Mouse (Mus musculus): Measurements from ENCODE around the gene Itpk1. TPM values are rescaled to one million over a fixed set of nuclear protein-coding genes. Genes with fewer than 3 reads are reported as not detected.

Gene Itpk1
- polyA plus RNA-seq, 1 experiment from 2014 or later, result 15.9 TPM

DNA sequence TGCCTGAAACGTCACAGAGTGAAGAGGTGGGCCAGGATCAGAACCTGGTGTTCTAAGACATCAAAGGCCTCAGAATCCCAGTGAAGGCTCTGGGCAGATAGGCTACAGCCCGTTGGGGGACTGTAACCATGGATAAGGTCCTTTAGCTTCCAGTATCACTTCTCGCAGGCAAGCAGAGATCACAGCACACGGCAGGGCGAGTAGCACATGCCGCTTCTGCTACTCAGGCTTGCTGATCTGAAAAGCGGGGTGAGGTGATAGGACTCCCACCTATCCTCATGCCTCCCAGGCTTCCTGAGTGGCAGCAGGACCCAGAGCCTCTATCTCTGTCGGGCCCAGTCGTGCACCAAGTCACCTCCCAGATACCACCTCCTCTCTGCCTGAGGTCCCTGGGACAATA, 133.1 kb downstream of the Itpk1 start:
- no peak overlapping the region for H3K9ac ChIP-seq (replicated peaks; ENCODE audit: low read depth, low read length)
- H3K4me2 ChIP-seq (replicated peaks; ENCODE audit: low read depth, low read length), result no peak overlapping the region
- no peak for ATAC-seq (ENCODE audit: insufficient number of reproducible peaks, insufficient read depth, low FRiP score, low read depth)
- H3K9me3 ChIP-seq (ENCODE audit: control insufficient read depth, low read depth, low read length), result no peaks in the 10 kb centered on the region
- H3K4me1 ChIP-seq (ENCODE audit: control insufficient read depth, insufficient read depth, low read length), result no peaks in the 10 kb centered on the region
- H3K4me3 ChIP-seq (ENCODE audit: low read depth, low read length), result no peak overlapping the region
- no peaks in the 10 kb centered on the region for H3K27me3 ChIP-seq (ENCODE audit: control insufficient read depth, insufficient read depth, low read length)
- WGBS, result 82% methylated on average over 9 of the region's 9 CpGs
- peaks cover 3% of the 10 kb centered on the region; the same call in 1 of the 2 replicates for H3K36me3 ChIP-seq (ENCODE audit: control insufficient read depth, insufficient read depth, low read length)
- H3K27ac ChIP-seq (ENCODE audit: low read length), result no peak overlapping the region

- Histone ChIP-seq H3K36me3 (ENCODE audit: control insufficient read depth, insufficient read depth, low read length) (peaks cover 3% of the 10 kb centered on the region; the same call in 1 of the 2 replicates), H3K27me3 (ENCODE audit: control insufficient read depth, insufficient read depth, low read length) (no peaks in the 10 kb centered on the region), H3K4me1 (ENCODE audit: control insufficient read depth, insufficient read depth, low read length) (no peaks in the 10 kb centered on the region), H3K9me3 (ENCODE audit: control insufficient read depth, low read depth, low read length) (no peaks in the 10 kb centered on the region), H3K4me3 (ENCODE audit: low read depth, low read length) (no peak overlapping the region), H3K9ac (replicated peaks; ENCODE audit: low read depth, low read length) (no peak overlapping the region), H3K27ac (ENCODE audit: low read length) (no peak overlapping the region), H3K4me2 (replicated peaks; ENCODE audit: low read depth, low read length) (no peak overlapping the region)
- no peak for ATAC-seq (ENCODE audit: insufficient number of reproducible peaks, insufficient read depth, low FRiP score, low read depth)
- WGBS, result 77% methylated on average over 5 of the region's 5 CpGs
These were observed 134.0 kb downstream of the Itpk1 start for GRCm38 (mm10) chr12:102570734-102571133.

- H3K4me1 ChIP-seq (ENCODE audit: control insufficient read depth, insufficient read depth, low read length), result no peaks in the 10 kb centered on the region
- H3K27me3 ChIP-seq (ENCODE audit: control insufficient read depth, insufficient read depth, low read length), result no peaks in the 10 kb centered on the region
- H3K4me2 ChIP-seq (replicated peaks; ENCODE audit: low read depth, low read length), result no peak overlapping the region
- no peak overlapping the region for H3K27ac ChIP-seq (ENCODE audit: low read length)
- no peak overlapping the region for H3K4me3 ChIP-seq (ENCODE audit: low read depth, low read length)
- H3K9ac ChIP-seq (replicated peaks; ENCODE audit: low read depth, low read length), result no peak overlapping the region
- ATAC-seq (ENCODE audit: insufficient number of reproducible peaks, insufficient read depth, low FRiP score, low read depth), result no peak
- peaks cover 3% of the 10 kb centered on the region; the same call in 1 of the 2 replicates for H3K36me3 ChIP-seq (ENCODE audit: control insufficient read depth, insufficient read depth, low read length)
- 87% methylated on average over 13 of the region's 13 CpGs for WGBS
- H3K9me3 ChIP-seq (ENCODE audit: control insufficient read depth, low read depth, low read length), result no peaks in the 10 kb centered on the region
These were observed 134.6 kb downstream of the Itpk1 start for GRCm38 (mm10) chr12:102570111-102570510.

DNA sequence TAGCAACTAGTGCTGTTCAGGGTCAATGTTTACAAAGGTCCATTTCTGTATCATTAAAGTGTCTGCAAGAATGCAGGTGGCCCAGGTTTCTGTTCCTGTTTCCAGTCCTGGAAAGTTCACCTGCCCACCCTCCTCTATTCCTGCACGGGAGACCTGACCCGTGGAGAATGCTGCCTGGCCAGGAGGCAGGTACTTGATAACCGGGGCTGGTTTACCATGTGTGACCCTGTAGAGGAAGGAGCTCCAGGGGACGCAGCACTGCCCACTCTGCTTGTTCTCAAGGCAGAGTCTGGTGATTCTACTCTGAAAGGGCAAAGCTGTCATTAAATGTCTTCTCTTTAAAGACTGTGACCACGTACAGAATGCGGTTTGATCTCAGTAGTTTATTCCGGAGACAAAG, 136.5 kb downstream of the Itpk1 start:
- Histone ChIP-seq H3K9ac (replicated peaks; ENCODE audit: low read depth, low read length) (no peak overlapping the region), H3K4me2 (replicated peaks; ENCODE audit: low read depth, low read length) (no peak overlapping the region), H3K9me3 (ENCODE audit: control insufficient read depth, low read depth, low read length) (no peaks in the 10 kb centered on the region), H3K27ac (ENCODE audit: low read length) (no peak overlapping the region), H3K27me3 (ENCODE audit: control insufficient read depth, insufficient read depth, low read length) (no peaks in the 10 kb centered on the region), H3K4me1 (ENCODE audit: control insufficient read depth, insufficient read depth, low read length) (no peaks in the 10 kb centered on the region), H3K36me3 (ENCODE audit: control insufficient read depth, insufficient read depth, low read length) (peaks cover 3% of the 10 kb centered on the region; the same call in 1 of the 2 replicates), H3K4me3 (ENCODE audit: low read depth, low read length) (no peak overlapping the region)
- 72% methylated on average over 7 of the region's 7 CpGs for WGBS
- ATAC-seq (ENCODE audit: insufficient number of reproducible peaks, insufficient read depth, low FRiP score, low read depth), result no peak

GRCm38 (mm10) chr12:102566951-102567350, 137.8 kb downstream of the Itpk1 start:
- ATAC-seq (ENCODE audit: insufficient number of reproducible peaks, insufficient read depth, low FRiP score, low read depth), result no peak
- H3K27ac ChIP-seq (ENCODE audit: low read length), result no peak overlapping the region
- 66% methylated on average over 2 of the region's 2 CpGs for WGBS

DNA sequence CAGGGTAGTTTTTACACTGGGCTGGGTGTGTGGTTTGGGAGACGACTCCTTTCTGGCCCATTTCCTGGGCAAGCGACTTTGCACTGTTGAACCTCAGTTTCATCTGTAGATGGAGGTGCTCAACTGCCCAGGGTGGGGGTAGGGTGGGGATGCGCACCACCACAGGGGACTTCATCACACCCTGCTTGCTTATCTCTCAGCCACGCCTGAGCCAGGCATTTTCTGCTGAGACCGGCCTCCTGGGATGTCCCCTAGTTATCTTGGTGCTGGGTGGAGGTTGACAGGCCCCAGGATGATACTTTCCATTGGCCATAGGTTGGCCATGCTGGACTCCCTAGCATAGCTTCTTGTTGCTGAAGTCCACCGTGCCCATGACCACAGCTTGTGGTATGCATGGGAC, 139.6 kb downstream of the Itpk1 start:
- no peak overlapping the region for H3K4me2 ChIP-seq (replicated peaks; ENCODE audit: low read depth, low read length)
- no peak overlapping the region for H3K27ac ChIP-seq (ENCODE audit: low read length)
- 72% methylated on average over 6 of the region's 6 CpGs for WGBS
- H3K4me3 ChIP-seq (ENCODE audit: low read depth, low read length), result no peak overlapping the region
- H3K36me3 ChIP-seq (ENCODE audit: control insufficient read depth, insufficient read depth, low read length), result no peaks in the 10 kb centered on the region
- H3K27me3 ChIP-seq (ENCODE audit: control insufficient read depth, insufficient read depth, low read length), result no peaks in the 10 kb centered on the region
- no peak overlapping the region for H3K9ac ChIP-seq (replicated peaks; ENCODE audit: low read depth, low read length)
- no peaks in the 10 kb centered on the region for H3K9me3 ChIP-seq (ENCODE audit: control insufficient read depth, low read depth, low read length)
- H3K4me1 ChIP-seq (ENCODE audit: control insufficient read depth, insufficient read depth, low read length), result no peaks in the 10 kb centered on the region
- no peak for ATAC-seq (ENCODE audit: insufficient number of reproducible peaks, insufficient read depth, low FRiP score, low read depth)

More at GRCm38 (mm10) chr12:102566951-102567350, 137.8 kb downstream of the Itpk1 start:
- Histone ChIP-seq H3K4me1 (ENCODE audit: control insufficient read depth, insufficient read depth, low read length) (no peaks in the 10 kb centered on the region), H3K27me3 (ENCODE audit: control insufficient read depth, insufficient read depth, low read length) (no peaks in the 10 kb centered on the region), H3K4me3 (ENCODE audit: low read depth, low read length) (no peak overlapping the region), H3K4me2 (replicated peaks; ENCODE audit: low read depth, low read length) (no peak overlapping the region), H3K9me3 (ENCODE audit: control insufficient read depth, low read depth, low read length) (no peaks in the 10 kb centered on the region), H3K36me3 (ENCODE audit: control insufficient read depth, insufficient read depth, low read length) (peaks cover 3% of the 10 kb centered on the region; the same call in 1 of the 2 replicates), H3K9ac (replicated peaks; ENCODE audit: low read depth, low read length) (no peak overlapping the region)

GRCm38 (mm10) chr12:102557372-102557771, 147.4 kb downstream of the Itpk1 start:
- H3K4me2 ChIP-seq (replicated peaks; ENCODE audit: low read depth, low read length), result no peak overlapping the region
- no peak overlapping the region for H3K4me3 ChIP-seq (ENCODE audit: low read depth, low read length)
- 0 out of 2 replicates have a peak, but pooled peaks cover 3% of the 10 kb centered on the region for H3K4me1 ChIP-seq (ENCODE audit: control insufficient read depth, insufficient read depth, low read length)
- no peaks in the 10 kb centered on the region for H3K36me3 ChIP-seq (ENCODE audit: control insufficient read depth, insufficient read depth, low read length)
- H3K9me3 ChIP-seq (ENCODE audit: control insufficient read depth, low read depth, low read length), result no peaks in the 10 kb centered on the region
- H3K9ac ChIP-seq (replicated peaks; ENCODE audit: low read depth, low read length), result no peak overlapping the region
- WGBS, result 81% methylated on average over 5 of the region's 5 CpGs
- ATAC-seq (ENCODE audit: insufficient number of reproducible peaks, insufficient read depth, low FRiP score, low read depth), result no peak
- H3K27me3 ChIP-seq (ENCODE audit: control insufficient read depth, insufficient read depth, low read length), result peaks cover 10% of the 10 kb centered on the region
- no peak overlapping the region for H3K27ac ChIP-seq (ENCODE audit: low read length)

- ATAC-seq (ENCODE audit: insufficient number of reproducible peaks, insufficient read depth, low FRiP score, low read depth), result no peak
- H3K27me3 ChIP-seq (ENCODE audit: control insufficient read depth, insufficient read depth, low read length), result peaks cover 10% of the 10 kb centered on the region
- 0 out of 2 replicates have a peak, but pooled peaks cover 3% of the 10 kb centered on the region for H3K4me1 ChIP-seq (ENCODE audit: control insufficient read depth, insufficient read depth, low read length)
- WGBS, result 74% methylated on average over 3 of the region's 3 CpGs
- H3K9ac ChIP-seq (replicated peaks; ENCODE audit: low read depth, low read length), result no peak overlapping the region
- no peak overlapping the region for H3K27ac ChIP-seq (ENCODE audit: low read length)
- H3K4me3 ChIP-seq (ENCODE audit: low read depth, low read length), result no peak overlapping the region
- no peaks in the 10 kb centered on the region for H3K9me3 ChIP-seq (ENCODE audit: control insufficient read depth, low read depth, low read length)
- no peak overlapping the region for H3K4me2 ChIP-seq (replicated peaks; ENCODE audit: low read depth, low read length)
- no peaks in the 10 kb centered on the region for H3K36me3 ChIP-seq (ENCODE audit: control insufficient read depth, insufficient read depth, low read length)
These were observed 148.9 kb downstream of the Itpk1 start for GRCm38 (mm10) chr12:102555850-102556249.

Data from stomach, embryonic 14.5 days (tissue).